Comparison of ENCODE assay signal across 9 mouse cellular contexts in the genomic region with DNA sequence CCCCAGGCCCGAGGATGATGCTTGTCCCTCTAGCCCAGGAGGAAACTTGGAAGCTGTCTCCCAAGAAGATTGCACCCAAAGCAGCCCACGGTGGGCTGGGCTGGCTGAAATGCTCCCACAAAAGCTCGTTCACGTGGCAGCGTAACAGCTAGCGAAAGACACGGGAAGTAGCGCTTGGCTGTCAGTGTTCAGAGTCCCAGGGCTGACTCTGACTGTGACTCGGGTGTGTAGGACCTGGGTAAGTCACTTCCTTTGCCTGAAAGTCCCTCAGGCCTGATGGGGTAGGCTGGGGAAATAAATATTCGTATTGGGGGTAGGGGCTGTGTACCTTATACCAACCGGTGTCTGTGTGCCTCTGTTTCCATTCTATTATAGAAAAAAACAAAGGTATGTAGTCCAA. TPM values are rescaled to one million over a fixed set of nuclear protein-coding genes. Genes with fewer than 3 reads are reported as not detected.
DNase-seq lines count a peak whose midpoint lies in the region; ATAC-seq lines count a peak whose summit lies in the region.
"Had no signal": no experiment of that assay in that cellular context is flagged by ENCODE, and none has a peak within 500 bp of the region (broad histone marks: within the 10 kb centered on the region; RNA-seq: fewer than 3 reads in every experiment).

No protein-coding gene starts in this region.

- ATAC-seq in hindbrain, embryonic 14.5 days (ENCODE audit: low FRiP score), result no peak
- peak; percentile 38 for ATAC-seq in activated CD4-positive, CD25-positive, alpha-beta regulatory T cell, adult 4 months
- ATAC-seq in hindbrain, embryonic 13.5 days (ENCODE audit: low FRiP score), result no peak
- ATAC-seq in megakaryocyte, adult 5-6 weeks (ENCODE audit: poor library complexity, severe bottlenecking), result peak; percentile 47

- no peak for DNase-seq in hindbrain, embryonic 10.5 days (ENCODE audit: low spot score)
- DNase-seq in hindbrain, embryonic 14.5 days (ENCODE audit: low spot score), result no peak
- no peak for DNase-seq in c-Kit-positive CD71-positive TER-119-positive erythroid progenitor cells, embryonic 14.5 days (ENCODE audit: low spot score)
- no peak for DNase-seq in ovary, adult 18-20 months (ENCODE audit: low spot score)
- DNase-seq in lung, postnatal 10 days, result no peak

- peaks cover 98% of the 10 kb centered on the region for H3K27me3 ChIP-seq in hindbrain, embryonic 10.5 days (ENCODE audit: insufficient read depth, poor library complexity, severe bottlenecking)
- peaks cover 50% of the 10 kb centered on the region for H3K27me3 ChIP-seq in hindbrain, embryonic 14.5 days (ENCODE audit: control insufficient read depth, insufficient read depth, low read length)
- H3K27me3 ChIP-seq in hindbrain, embryonic 13.5 days, result peaks cover 80% of the 10 kb centered on the region

- H3K9ac ChIP-seq in hindbrain, embryonic 14.5 days, result no peak overlapping the region
- no peak overlapping the region for H3K9ac ChIP-seq in hindbrain, embryonic 13.5 days

- peak overlapping the region; percentile 57 for H3K4me3 ChIP-seq in hindbrain, embryonic 10.5 days
- no peak overlapping the region for H3K4me3 ChIP-seq in hindbrain, embryonic 14.5 days (replicated peaks; ENCODE audit: low read length)
- H3K4me3 ChIP-seq in hindbrain, embryonic 13.5 days, result no peak overlapping the region

- H3K4me2 ChIP-seq in hindbrain, embryonic 14.5 days (replicated peaks), result no peak overlapping the region; the same call in 1 of the 2 replicates
- peak overlapping the region; percentile 67; the same call in 1 of the 2 replicates for H3K4me2 ChIP-seq in hindbrain, embryonic 13.5 days

- 9% methylated on average over 11 of the region's 11 CpGs for WGBS in hindbrain, embryonic 10.5 days
- 7% methylated on average over 11 of the region's 11 CpGs for WGBS in hindbrain, embryonic 14.5 days
- 12% methylated on average over 11 of the region's 11 CpGs for WGBS in hindbrain, embryonic 13.5 days

- peaks cover 59% of the 10 kb centered on the region for H3K4me1 ChIP-seq in hindbrain, embryonic 10.5 days (replicated peaks)
- H3K4me1 ChIP-seq in hindbrain, embryonic 14.5 days (replicated peaks; ENCODE audit: control insufficient read depth, insufficient read depth, low read length), result peaks cover 16% of the 10 kb centered on the region; the same call in 1 of the 2 replicates
- H3K4me1 ChIP-seq in hindbrain, embryonic 13.5 days (replicated peaks), result peaks cover 21% of the 10 kb centered on the region

- no peaks in the 10 kb centered on the region for H3K9me3 ChIP-seq in hindbrain, embryonic 10.5 days
- H3K9me3 ChIP-seq in hindbrain, embryonic 14.5 days (ENCODE audit: control insufficient read depth, low read length), result no peaks in the 10 kb centered on the region
- no peaks in the 10 kb centered on the region for H3K9me3 ChIP-seq in hindbrain, embryonic 13.5 days

- no peak overlapping the region for H3K27ac ChIP-seq in hindbrain, embryonic 10.5 days
- H3K27ac ChIP-seq in hindbrain, embryonic 14.5 days, result no peak overlapping the region
- no peak overlapping the region for H3K27ac ChIP-seq in hindbrain, embryonic 13.5 days

- no peaks in the 10 kb centered on the region for H3K36me3 ChIP-seq in hindbrain, embryonic 10.5 days
- H3K36me3 ChIP-seq in hindbrain, embryonic 14.5 days (replicated peaks; ENCODE audit: control insufficient read depth, insufficient read depth), result no peaks in the 10 kb centered on the region
- no peaks in the 10 kb centered on the region for H3K36me3 ChIP-seq in hindbrain, embryonic 13.5 days

RNA-seq across cellular contexts. Expression of a gene that starts 0.7 kb away (rescaled TPM):
- 0.29 TPM in 2 replicates for polyA plus RNA-seq in hindbrain, embryonic 10.5 days (2016; fragmentation: Nextera tagmentation; extraction: Ambion mirVana)
- polyA plus RNA-seq in hindbrain, embryonic 14.5 days (2014; fragmentation: Nextera tagmentation; extraction: Ambion mirVana), result not detected in 2 replicates
- polyA plus RNA-seq in activated CD4-positive, CD25-positive, alpha-beta regulatory T cell, adult 4 months (2017; shearing (Covaris generic)), result 1 to 10 TPM; 4.5 to 5.6 TPM
- 0.16 and 0.21 TPM in 2 replicates for polyA plus RNA-seq in hindbrain, embryonic 13.5 days (2015; fragmentation: Nextera tagmentation; extraction: Ambion mirVana)
- total RNA-seq in megakaryocyte, adult 5-6 weeks (2015), result 0.58 and 1.0 TPM in 2 replicates
- 1.1 and 1.3 TPM in 2 replicates for total RNA-seq in megakaryocyte, adult 5-6 weeks (2017)
- total RNA-seq: MEL had no signal

RNA-seq across cellular contexts. Expression of a gene that starts 35.5 kb away (rescaled TPM):
- polyA plus RNA-seq in hindbrain, embryonic 10.5 days (2016; fragmentation: Nextera tagmentation; extraction: Ambion mirVana), result 3.6 and 6.4 TPM in 2 replicates
- 9.3 and 10.8 TPM in 2 replicates for polyA plus RNA-seq in hindbrain, embryonic 14.5 days (2014; fragmentation: Nextera tagmentation; extraction: Ambion mirVana)
- under 1 TPM in 1 of 2 experiments, not detected in 1; 0.37 TPM for polyA plus RNA-seq in activated CD4-positive, CD25-positive, alpha-beta regulatory T cell, adult 4 months (2017; shearing (Covaris generic))
- polyA plus RNA-seq in hindbrain, embryonic 13.5 days (2015; fragmentation: Nextera tagmentation; extraction: Ambion mirVana), result 7.3 and 8.2 TPM in 2 replicates
- 16.0 and 17.6 TPM in 2 replicates for total RNA-seq in megakaryocyte, adult 5-6 weeks (2015)
- 13.6 and 17.2 TPM in 2 replicates for total RNA-seq in megakaryocyte, adult 5-6 weeks (2017)

Comparison
In these comparisons a context has a peak if more than half of its experiments do, and no peak if none do; other contexts are left out.
1. ATAC-seq: peak in activated CD4-positive, CD25-positive, alpha-beta regulatory T cell, adult 4 months (single experiment) and megakaryocyte, adult 5-6 weeks (single experiment); none in hindbrain, embryonic 14.5 days (single experiment) and hindbrain, embryonic 13.5 days (single experiment).